24 mouse cellular contexts compared by ENCODE assay signal in the genomic region with DNA sequence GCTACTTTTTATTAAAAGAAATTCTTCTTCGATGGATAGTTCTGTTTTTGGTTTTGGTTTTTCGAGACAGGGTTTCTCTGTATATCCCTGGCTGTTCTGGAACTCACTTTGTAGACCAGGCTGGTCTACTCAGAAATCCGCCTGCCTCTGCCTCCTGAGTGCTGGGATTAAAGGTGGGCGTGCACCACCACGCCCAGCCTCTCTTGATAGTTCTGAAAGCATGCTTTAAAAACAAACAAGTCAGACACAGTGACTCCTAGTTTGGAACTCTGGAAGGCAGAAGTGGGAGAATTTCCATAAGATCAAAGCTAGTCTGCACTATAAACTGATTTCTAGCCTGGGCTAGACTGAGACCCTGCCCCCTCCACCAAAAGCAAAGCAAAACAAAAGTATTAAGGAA. TPM values are rescaled to one million over a fixed set of nuclear protein-coding genes. Genes with fewer than 3 reads are reported as not detected.
"Had no signal": no experiment of that assay in that cellular context is flagged by ENCODE, and none has a peak within 500 bp of the region (broad histone marks: within the 10 kb centered on the region; RNA-seq: fewer than 3 reads in every experiment).

No protein-coding gene starts in this region.

- H3K27ac ChIP-seq: embryonic facial prominence, embryonic 10.5 days; embryonic facial prominence, embryonic 12.5 days; embryonic facial prominence, embryonic 13.5 days; embryonic facial prominence, embryonic 15.5 days; forebrain, embryonic 10.5 days; forebrain, embryonic 12.5 days; forebrain, embryonic 13.5 days; forebrain, embryonic 15.5 days; gastrocnemius, adult 2 months; heart, adult 2 months; heart, embryonic 10.5 days had no signal

- DNase-seq: cerebellum, postnatal 10 days; cerebellum, postnatal 14 days; cerebellum, postnatal 25 days; cerebellum, postnatal 36 days; embryo, embryonic 11 days; forebrain, postnatal 0 days; gastrocnemius, adult 2 months; gastrocnemius, postnatal 10 days; gastrocnemius, postnatal 14 days; gastrocnemius, postnatal 25 days; gastrocnemius, postnatal 36 days; heart, adult 11 months; heart, adult 18-20 months; heart, adult 2 months had no signal

- H3K9me3 ChIP-seq: embryonic facial prominence, embryonic 10.5 days; embryonic facial prominence, embryonic 12.5 days; embryonic facial prominence, embryonic 13.5 days; embryonic facial prominence, embryonic 15.5 days; forebrain, embryonic 10.5 days; forebrain, embryonic 12.5 days; forebrain, embryonic 13.5 days; forebrain, embryonic 15.5 days; heart, embryonic 10.5 days had no signal

- H3K36me3 ChIP-seq: embryonic facial prominence, embryonic 10.5 days; embryonic facial prominence, embryonic 12.5 days; embryonic facial prominence, embryonic 13.5 days; embryonic facial prominence, embryonic 15.5 days; forebrain, embryonic 10.5 days; forebrain, embryonic 12.5 days; forebrain, embryonic 15.5 days; heart, embryonic 10.5 days had no signal

- H3K4me1 ChIP-seq: embryonic facial prominence, embryonic 10.5 days; embryonic facial prominence, embryonic 12.5 days; embryonic facial prominence, embryonic 13.5 days; embryonic facial prominence, embryonic 15.5 days; forebrain, embryonic 10.5 days; forebrain, embryonic 12.5 days; forebrain, embryonic 13.5 days; forebrain, embryonic 15.5 days; heart, embryonic 10.5 days had no signal

- H3K27me3 ChIP-seq: embryonic facial prominence, embryonic 12.5 days; embryonic facial prominence, embryonic 13.5 days; embryonic facial prominence, embryonic 15.5 days; forebrain, embryonic 12.5 days; forebrain, embryonic 13.5 days; forebrain, embryonic 15.5 days had no signal

- H3K9ac ChIP-seq: embryonic facial prominence, embryonic 12.5 days; embryonic facial prominence, embryonic 13.5 days; embryonic facial prominence, embryonic 15.5 days; forebrain, embryonic 12.5 days; forebrain, embryonic 13.5 days; forebrain, embryonic 15.5 days; forebrain, postnatal 0 days had no signal

- H3K4me3 ChIP-seq: embryonic facial prominence, embryonic 10.5 days; embryonic facial prominence, embryonic 12.5 days; embryonic facial prominence, embryonic 13.5 days; embryonic facial prominence, embryonic 15.5 days; erythroblast, embryonic 14.5 days; forebrain, embryonic 10.5 days; forebrain, embryonic 12.5 days; forebrain, embryonic 13.5 days; forebrain, embryonic 15.5 days; gastrocnemius, adult 2 months; heart, adult 2 months; heart, embryonic 10.5 days had no signal

RNA-seq across cellular contexts. Expression of a gene that starts 8.8 kb away (rescaled TPM):
- polyA plus RNA-seq: erythroblast, embryonic 14.5 days; heart, adult 2 months had no signal
